Mouse (Mus musculus) megakaryocyte, embryonic 14.5 days (primary cell): ENCODE results near the gene Akap13. TPM values are rescaled to one million over a fixed set of nuclear protein-coding genes. Genes with fewer than 3 reads are reported as not detected.

Source experiments
- H3K27me3 ChIP-seq: replicated peaks from 2 replicates; pipeline ENCODE3; 2012; ENCODE audit warnings: inconsistent platforms
- H3K36me3 ChIP-seq: replicated peaks from 2 replicates; pipeline ENCODE3; 2012; ENCODE audit warnings: low read length, inconsistent platforms, mixed read lengths
- H3K4me1 ChIP-seq: 2 replicates; pipeline ENCODE4 v1.6.1; 2012; ENCODE audit warnings: inconsistent platforms
- H3K4me3 ChIP-seq: replicated peaks from 2 replicates; pipeline ENCODE3; 2012; ENCODE audit warnings: moderate library complexity, mild to moderate bottlenecking, inconsistent platforms
- H3K9me3 ChIP-seq: 2 replicates; pipeline ENCODE4 v1.6.1; 2012; ENCODE audit warnings: inconsistent platforms
- FLI1 ChIP-seq: IDR thresholded peaks from 2 replicates; pipeline ENCODE4 v1.6.1; 2012; ENCODE audit warnings: low read length, inconsistent platforms, mixed read lengths
- GATA1 ChIP-seq: IDR thresholded peaks from 3 replicates; pipeline ENCODE4 v1.6.1; 2012; ENCODE audit warnings: mixed read lengths, low read length, inconsistent platforms, borderline replicate concordance
- polyA plus RNA-seq: library from polyadenylated mRNA; stranded (reverse); fragments of >175 nt; gene quantifications from 2 replicates; pipeline ENCODE4 v1.2.3, GENCODE M21; 2012; ENCODE audit warnings: low replicate concordance; ENCODE audit not compliant: insufficient read depth

Gene Akap13
- polyA plus RNA-seq, 1 experiment: 9.5 TPM

- H3K36me3 ChIP-seq: peaks cover 29% of the 10 kb centered on the region
- H3K4me1 ChIP-seq: peaks cover 72% of the 10 kb centered on the region
- TF ChIP-seq FLI1 (no peak), GATA1 (no peak)
- H3K4me3 ChIP-seq: peak overlapping the region; percentile 94
- H3K27me3 ChIP-seq: no peaks in the 10 kb centered on the region
- no peaks in the 10 kb centered on the region for H3K9me3 ChIP-seq
Observed at GRCm38 (mm10) chr7:75587727-75588126, 132.4 kb downstream of the Akap13 start.

GRCm38 (mm10) chr7:75589304-75589973, 134.1 kb downstream of the Akap13 start:
- peaks cover 65% of the 10 kb centered on the region for H3K4me1 ChIP-seq
- no peaks in the 10 kb centered on the region for H3K27me3 ChIP-seq
- H3K9me3 ChIP-seq: no peaks in the 10 kb centered on the region
- TF ChIP-seq GATA1: no peak
- TF ChIP-seq FLI1: no peak
- H3K36me3 ChIP-seq: peaks cover 33% of the 10 kb centered on the region
- H3K4me3 ChIP-seq: peak overlapping the region; percentile 94

GRCm38 (mm10) chr7:75591961-75592360, 136.6 kb downstream of the Akap13 start:
- peaks cover 62% of the 10 kb centered on the region for H3K4me1 ChIP-seq
- TF ChIP-seq GATA1 (no peak), FLI1 (no peak)
- H3K27me3 ChIP-seq: no peaks in the 10 kb centered on the region
- no peaks in the 10 kb centered on the region for H3K9me3 ChIP-seq
- H3K4me3 ChIP-seq: no peak overlapping the region
- H3K36me3 ChIP-seq: peaks cover 33% of the 10 kb centered on the region

DNA sequence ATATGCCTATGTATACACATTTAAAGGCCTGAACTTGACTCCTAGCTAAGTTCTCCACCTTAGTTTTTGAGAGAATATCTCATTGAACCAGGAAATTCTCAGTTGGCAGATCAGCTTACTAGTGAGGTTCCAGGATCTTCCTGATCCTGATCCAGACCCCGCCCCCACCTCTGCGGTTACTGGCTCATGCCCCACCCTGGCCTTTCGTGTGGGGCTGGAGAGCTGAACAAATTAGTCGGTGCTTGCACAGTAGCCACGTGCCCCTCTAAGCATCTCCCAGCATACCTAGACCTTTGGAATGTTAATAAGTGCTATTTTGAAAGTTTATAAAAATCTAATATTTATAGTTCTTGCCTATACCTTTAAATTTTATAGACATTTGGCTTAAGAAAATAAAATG, 139.5 kb downstream of the Akap13 start:
- Histone ChIP-seq H3K27me3 (no peaks in the 10 kb centered on the region), H3K4me1 (peaks cover 66% of the 10 kb centered on the region), H3K4me3 (peak overlapping the region; percentile 83), H3K9me3 (no peaks in the 10 kb centered on the region), H3K36me3 (peaks cover 30% of the 10 kb centered on the region)
- TF ChIP-seq GATA1 (no peak), FLI1 (no peak)

DNA sequence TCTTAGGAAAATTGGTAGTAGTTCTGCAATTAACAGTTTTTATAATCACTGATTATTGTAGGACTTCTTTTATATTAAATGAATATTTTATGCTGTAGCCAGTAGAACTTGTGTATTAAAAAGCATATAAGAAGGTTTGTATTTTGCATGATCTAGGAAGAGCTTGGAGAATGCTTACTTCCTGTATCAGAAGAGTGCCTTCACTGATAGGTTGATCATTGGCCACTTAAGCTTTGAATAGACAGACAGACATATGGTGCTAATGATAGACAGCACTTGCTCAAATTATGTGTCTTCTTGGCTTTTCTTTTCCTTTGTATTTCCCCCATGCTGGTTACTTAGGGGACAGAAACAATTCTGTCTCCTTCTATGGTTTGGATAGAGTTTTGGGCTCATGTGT, 139.9 kb downstream of the Akap13 start:
- H3K4me3 ChIP-seq: peak overlapping the region; percentile 88
- no peaks in the 10 kb centered on the region for H3K9me3 ChIP-seq
- no peak for TF ChIP-seq FLI1
- no peak for TF ChIP-seq GATA1
- no peaks in the 10 kb centered on the region for H3K27me3 ChIP-seq
- H3K36me3 ChIP-seq: peaks cover 26% of the 10 kb centered on the region
- H3K4me1 ChIP-seq: peaks cover 65% of the 10 kb centered on the region

DNA sequence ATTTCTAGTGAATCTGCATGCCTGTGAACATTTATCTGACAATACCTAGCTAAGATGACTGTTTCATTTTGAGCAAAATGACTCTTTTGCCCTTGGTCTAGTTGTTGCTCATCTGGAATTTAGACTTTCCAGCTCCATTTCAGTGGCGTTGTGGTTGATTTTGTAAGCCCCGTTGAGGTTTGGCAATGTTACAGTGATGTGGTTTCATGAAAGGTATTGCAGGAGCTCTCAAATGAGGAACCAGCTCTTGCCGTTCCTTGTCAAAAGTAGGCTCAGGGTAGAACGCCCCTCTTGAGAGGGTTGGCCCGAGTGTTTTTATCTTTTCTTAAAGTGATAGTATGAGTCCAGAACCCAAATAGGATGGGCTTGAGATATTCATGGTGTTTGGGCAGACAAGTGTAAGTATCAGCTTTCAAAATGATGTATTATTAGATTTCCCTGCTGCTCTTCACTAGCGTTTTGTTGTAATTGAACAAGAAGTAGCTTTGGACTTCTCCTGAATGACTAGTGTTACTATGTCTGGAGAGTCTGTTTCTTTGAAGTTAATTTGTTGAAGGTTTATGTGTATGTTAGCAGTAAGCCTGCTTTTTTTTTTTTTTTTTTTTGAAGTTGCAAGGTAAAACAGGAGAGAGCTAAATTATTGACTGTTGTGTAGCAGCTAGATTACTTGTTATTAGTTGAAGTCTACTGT, 140.9 kb downstream of the Akap13 start:
- H3K4me3 ChIP-seq: peak overlapping the region; percentile 88

GRCm38 (mm10) chr7:75597840-75598239, 142.5 kb downstream of the Akap13 start:
- Histone ChIP-seq H3K36me3 (peaks cover 23% of the 10 kb centered on the region), H3K9me3 (no peaks in the 10 kb centered on the region), H3K4me3 (no peak overlapping the region), H3K4me1 (peaks cover 63% of the 10 kb centered on the region), H3K27me3 (no peaks in the 10 kb centered on the region)
- TF ChIP-seq FLI1 (no peak), GATA1 (no peak)

More for the DNA sequence above, 140.9 kb downstream of the Akap13 start:
- H3K36me3 ChIP-seq: peaks cover 23% of the 10 kb centered on the region
- no peaks in the 10 kb centered on the region for H3K9me3 ChIP-seq
- H3K4me1 ChIP-seq: peaks cover 67% of the 10 kb centered on the region
- H3K27me3 ChIP-seq: no peaks in the 10 kb centered on the region
- TF ChIP-seq GATA1 (no peak), FLI1 (no peak)

DNA sequence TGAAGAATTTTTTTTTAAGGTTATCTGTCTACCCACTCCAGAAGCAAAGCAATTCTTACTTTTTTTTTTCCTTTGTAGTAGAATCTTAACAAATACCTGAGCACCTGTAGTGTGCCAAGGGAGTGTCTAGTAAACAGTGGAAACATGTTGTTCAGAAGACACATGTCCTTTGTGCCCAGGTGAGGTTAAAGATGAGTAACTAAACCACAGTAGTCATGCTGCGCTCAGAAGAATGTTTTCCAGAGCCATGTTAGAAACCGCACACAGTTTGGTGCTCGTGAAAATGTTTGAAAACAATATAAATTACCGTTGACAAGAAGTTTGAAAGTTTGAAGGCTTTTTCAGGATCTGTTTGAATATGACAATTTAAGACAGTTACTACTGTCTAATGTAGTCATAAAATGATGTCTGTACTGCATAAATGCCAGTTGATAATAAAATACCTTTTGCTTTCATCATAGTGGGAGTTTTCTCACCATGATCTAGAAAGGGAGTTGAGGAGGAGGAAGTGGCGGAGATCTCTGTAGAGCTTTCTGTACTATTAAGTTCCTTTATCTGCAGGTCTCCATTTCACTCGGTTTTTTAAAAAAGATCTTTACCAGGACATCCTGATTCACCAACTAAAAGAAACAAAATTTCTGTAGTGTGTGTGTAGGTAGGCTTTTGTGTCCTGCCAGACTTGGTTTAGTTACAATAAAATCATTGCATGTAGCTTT, 145.2 kb downstream of the Akap13 start:
- no peak for TF ChIP-seq GATA1
- TF ChIP-seq FLI1: no peak
- Histone ChIP-seq H3K4me1 (peaks cover 59% of the 10 kb centered on the region), H3K27me3 (no peaks in the 10 kb centered on the region), H3K36me3 (peaks cover 44% of the 10 kb centered on the region), H3K4me3 (no peak overlapping the region), H3K9me3 (no peaks in the 10 kb centered on the region)

GRCm38 (mm10) chr7:75607248-75607647, 151.9 kb downstream of the Akap13 start:
- no peak for TF ChIP-seq FLI1
- TF ChIP-seq GATA1: no peak
- Histone ChIP-seq H3K27me3 (no peaks in the 10 kb centered on the region), H3K4me1 (peaks cover 62% of the 10 kb centered on the region), H3K4me3 (no peak overlapping the region), H3K36me3 (peaks cover 88% of the 10 kb centered on the region), H3K9me3 (no peaks in the 10 kb centered on the region)

DNA sequence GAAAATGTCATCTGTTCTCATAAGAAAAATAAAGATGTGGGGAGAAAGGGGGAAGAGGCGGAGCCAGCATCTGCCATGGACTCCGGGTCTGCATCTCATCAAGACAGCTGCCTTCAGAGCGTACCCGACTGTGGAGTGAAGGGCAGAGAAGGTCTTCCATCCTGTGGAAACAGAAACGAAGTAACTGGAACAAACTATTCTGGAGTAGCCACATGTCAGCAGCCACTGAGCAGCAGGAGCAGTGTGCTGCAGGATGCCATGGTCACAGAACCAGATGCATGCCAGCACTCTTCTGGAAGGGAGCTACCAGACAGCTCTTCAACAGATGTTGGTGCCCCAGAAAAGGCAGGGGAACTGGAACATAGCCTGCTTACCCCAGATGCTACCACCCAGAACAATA, 153.4 kb downstream of the Akap13 start:
- H3K4me1 ChIP-seq: peaks cover 70% of the 10 kb centered on the region
- H3K36me3 ChIP-seq: peaks cover 83% of the 10 kb centered on the region
- no peaks in the 10 kb centered on the region for H3K27me3 ChIP-seq
- no peak overlapping the region for H3K4me3 ChIP-seq
- no peak for TF ChIP-seq GATA1
- no peak for TF ChIP-seq FLI1
- no peaks in the 10 kb centered on the region for H3K9me3 ChIP-seq
